Mouse (Mus musculus): ENCODE results near the gene Sall1. TPM values are rescaled to one million over a fixed set of nuclear protein-coding genes. Genes with fewer than 3 reads are reported as not detected.
A peak's percentile ranks its signal among the peaks of the same experiment; 100 is the strongest.

The Sall1 gene
- polyA plus RNA-seq, 2 experiments, result 8.4 to 13.6 TPM

- TF ChIP-seq POLR2A (IDR thresholded peaks at IDR 0.05; ENCODE audit: borderline replicate concordance, extremely low read depth, insufficient read depth, insufficient read length), result no peak
- Histone ChIP-seq H3K4me1 (ENCODE audit: control insufficient read depth, insufficient read depth, low read length) (no peaks in the 10 kb centered on the region), H3K4me3 (replicated peaks; ENCODE audit: low read length) (peak overlapping the region; percentile 68), H3K27me3 (ENCODE audit: control insufficient read depth, insufficient read depth, low read length) (peaks cover 13% of the 10 kb centered on the region; the same call in 1 of the 2 replicates), H3K27ac (replicated peaks; ENCODE audit: low read depth, low read length) (peak overlapping the region; percentile 98), H3K36me3 (ENCODE audit: control insufficient read depth, insufficient read depth, low read length) (no peaks in the 10 kb centered on the region), H3K4me2 (replicated peaks; ENCODE audit: low read depth, low read length, severe bottlenecking) (peak overlapping the region; percentile 79), H3K9ac (ENCODE audit: low read depth, low read length, severe bottlenecking) (peak overlapping the region; percentile 97), H3K9me3 (ENCODE audit: control insufficient read depth, low read length) (no peaks in the 10 kb centered on the region)
- ATAC-seq (ENCODE audit: low FRiP score, low read depth) (no peak), DNase-seq (ENCODE audit: low spot score) (no peak)
- 9% methylated on average over 6 of the region's 6 CpGs for WGBS
Observed at GRCm38 (mm10) chr8:89039890-89040289, 4.1 kb downstream of the Sall1 start.

DNA sequence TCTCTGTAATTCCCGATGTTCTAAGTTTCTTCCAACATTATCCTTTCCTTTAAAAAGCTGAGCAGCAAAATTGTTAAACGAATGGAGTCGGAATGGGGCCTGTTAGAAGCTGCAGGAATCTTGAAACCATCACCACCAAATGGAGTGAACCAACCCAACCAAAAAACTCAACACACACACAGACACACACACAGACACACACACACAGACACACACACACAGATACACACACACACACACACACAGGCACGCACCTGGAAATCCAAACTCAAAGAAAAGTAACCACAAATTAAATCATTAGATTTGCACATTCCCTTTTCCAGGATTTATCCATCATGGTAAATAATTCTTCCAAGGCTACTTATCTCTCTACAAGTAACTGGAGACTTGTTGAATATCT, 5.0 kb downstream of the Sall1 start:
- no peak for DNase-seq (ENCODE audit: low spot score)
- TF ChIP-seq POLR2A (IDR thresholded peaks at IDR 0.05; ENCODE audit: borderline replicate concordance, extremely low read depth, insufficient read depth, insufficient read length), result no peak
- Histone ChIP-seq H3K27ac (replicated peaks; ENCODE audit: low read depth, low read length) (no peak overlapping the region), H3K36me3 (ENCODE audit: control insufficient read depth, insufficient read depth, low read length) (no peaks in the 10 kb centered on the region), H3K4me2 (replicated peaks; ENCODE audit: low read depth, low read length, severe bottlenecking) (peak overlapping the region; percentile 79), H3K4me3 (replicated peaks; ENCODE audit: low read length) (peak overlapping the region; percentile 68), H3K4me1 (ENCODE audit: control insufficient read depth, insufficient read depth, low read length) (no peaks in the 10 kb centered on the region), H3K9ac (ENCODE audit: low read depth, low read length, severe bottlenecking) (peak overlapping the region; percentile 97; the same call in 1 of the 2 replicates), H3K9me3 (ENCODE audit: control insufficient read depth, low read length) (no peaks in the 10 kb centered on the region), H3K27me3 (ENCODE audit: control insufficient read depth, insufficient read depth, low read length) (peaks cover 13% of the 10 kb centered on the region; the same call in 1 of the 2 replicates)
- no peak for ATAC-seq (ENCODE audit: low FRiP score, low read depth)
- WGBS, result 39% methylated on average over 4 of the region's 4 CpGs

DNA sequence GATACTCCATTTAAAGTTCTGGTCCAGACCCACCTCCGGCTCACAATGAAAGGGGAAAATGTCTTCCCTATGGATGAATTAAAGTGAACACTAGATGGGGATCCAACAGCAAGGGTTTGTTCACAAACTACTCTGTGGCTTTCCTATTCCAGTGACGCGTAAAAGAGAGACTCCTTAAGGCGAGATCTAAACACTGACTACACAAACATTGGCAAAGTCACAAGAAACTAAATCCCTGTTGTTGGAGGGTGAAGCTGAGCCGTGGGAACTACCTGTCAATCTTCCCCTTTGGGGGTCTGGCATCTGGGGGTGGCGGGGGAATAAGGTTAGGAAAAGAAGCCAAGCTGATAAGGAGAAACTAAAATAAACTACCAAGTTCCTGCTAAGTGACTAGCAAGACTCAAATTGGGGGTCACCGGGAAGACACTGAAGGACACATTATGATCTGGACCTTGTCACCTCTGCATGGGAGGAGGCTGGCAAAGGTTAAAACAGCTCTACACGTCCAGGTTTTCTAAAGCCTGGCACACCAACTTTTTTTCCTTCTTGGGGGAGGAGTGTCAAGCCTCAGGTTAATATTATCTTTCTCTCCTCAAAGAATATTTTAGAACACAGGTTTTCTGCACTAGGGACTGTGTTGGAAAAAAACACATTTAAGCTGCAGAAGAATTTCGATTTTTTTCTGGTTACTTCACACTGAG, 6.3 kb downstream of the Sall1 start:
- no peaks in the 10 kb centered on the region for H3K4me1 ChIP-seq (ENCODE audit: control insufficient read depth, insufficient read depth, low read length)
- 21% methylated on average over 9 of the region's 9 CpGs for WGBS
- peak overlapping the region; percentile 79 for H3K4me2 ChIP-seq (replicated peaks; ENCODE audit: low read depth, low read length, severe bottlenecking)
- peaks cover 13% of the 10 kb centered on the region; the same call in 1 of the 2 replicates for H3K27me3 ChIP-seq (ENCODE audit: control insufficient read depth, insufficient read depth, low read length)
- no peak for ATAC-seq (ENCODE audit: low FRiP score, low read depth)
- H3K9ac ChIP-seq (ENCODE audit: low read depth, low read length, severe bottlenecking), result peak overlapping the region; percentile 97
- no peaks in the 10 kb centered on the region for H3K9me3 ChIP-seq (ENCODE audit: control insufficient read depth, low read length)
- no peak for DNase-seq (ENCODE audit: low spot score)
- no peak for TF ChIP-seq POLR2A (IDR thresholded peaks at IDR 0.05; ENCODE audit: borderline replicate concordance, extremely low read depth, insufficient read depth, insufficient read length)
- peak overlapping the region; percentile 68 for H3K4me3 ChIP-seq (replicated peaks; ENCODE audit: low read length)
- H3K27ac ChIP-seq (replicated peaks; ENCODE audit: low read depth, low read length), result peak overlapping the region; percentile 55; the same call in 1 of the 2 replicates
- H3K36me3 ChIP-seq (ENCODE audit: control insufficient read depth, insufficient read depth, low read length), result peaks cover 5% of the 10 kb centered on the region; the same call in 1 of the 2 replicates

DNA sequence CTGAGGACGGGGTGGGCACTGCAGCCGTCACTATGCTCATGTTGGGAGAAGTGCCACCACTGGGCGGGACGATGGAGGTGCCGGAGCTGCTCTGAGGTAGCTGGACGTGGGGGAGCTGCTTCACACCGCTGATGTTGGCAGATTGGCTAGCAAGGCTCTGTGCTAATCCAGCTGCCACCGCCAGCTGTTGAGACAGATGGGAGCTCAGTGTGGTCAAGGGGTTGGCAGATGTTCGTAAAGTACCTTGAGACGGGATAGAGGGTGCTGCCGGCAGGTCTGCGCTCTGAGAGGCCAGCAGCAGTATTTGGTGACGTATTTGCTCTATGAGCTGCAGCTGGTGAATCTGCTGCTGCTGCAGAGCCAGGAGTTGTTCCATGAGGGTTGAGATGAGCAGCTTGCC, 11.6 kb downstream of the Sall1 start:
- ATAC-seq (ENCODE audit: low FRiP score, low read depth) (no peak), DNase-seq (ENCODE audit: low spot score) (no peak)
- H3K4me1 ChIP-seq (ENCODE audit: control insufficient read depth, insufficient read depth, low read length), result peaks cover 7% of the 10 kb centered on the region; the same call in 1 of the 2 replicates
- H3K9me3 ChIP-seq (ENCODE audit: control insufficient read depth, low read length), result no peaks in the 10 kb centered on the region
- no peak overlapping the region for H3K9ac ChIP-seq (ENCODE audit: low read depth, low read length, severe bottlenecking)
- H3K27me3 ChIP-seq (ENCODE audit: control insufficient read depth, insufficient read depth, low read length), result 0 out of 2 replicates have a peak, but pooled peaks cover under 1% of the 10 kb centered on the region
- no peak overlapping the region for H3K4me3 ChIP-seq (replicated peaks; ENCODE audit: low read length)
- no peak overlapping the region for H3K4me2 ChIP-seq (replicated peaks; ENCODE audit: low read depth, low read length, severe bottlenecking)
- WGBS, result 68% methylated on average over 13 of the region's 13 CpGs
- H3K27ac ChIP-seq (replicated peaks; ENCODE audit: low read depth, low read length), result no peak overlapping the region
- peaks cover 47% of the 10 kb centered on the region for H3K36me3 ChIP-seq (ENCODE audit: control insufficient read depth, insufficient read depth, low read length)
- TF ChIP-seq POLR2A (IDR thresholded peaks at IDR 0.05; ENCODE audit: borderline replicate concordance, extremely low read depth, insufficient read depth, insufficient read length), result no peak

DNA sequence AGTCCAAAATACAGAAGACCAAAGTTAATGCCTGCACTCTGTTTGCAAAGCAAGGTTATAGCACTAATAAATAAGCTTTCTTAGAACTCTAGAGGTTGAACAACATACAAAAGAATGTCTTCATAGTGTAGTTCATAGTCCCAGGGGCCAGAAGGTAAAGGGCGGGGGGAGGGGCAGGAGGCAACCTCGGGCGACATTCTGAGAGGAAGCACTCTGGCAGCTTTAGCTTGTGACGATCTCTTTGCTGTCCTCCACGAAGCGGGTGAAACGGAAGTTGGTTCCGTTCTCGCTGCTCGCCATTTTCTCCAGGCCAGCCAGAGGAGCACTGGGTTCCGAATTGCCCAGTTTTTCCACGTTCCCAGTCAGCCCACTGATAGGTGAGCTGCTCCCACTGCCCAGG, 15.8 kb downstream of the Sall1 start:
- Histone ChIP-seq H3K36me3 (ENCODE audit: control insufficient read depth, insufficient read depth, low read length) (peaks cover 45% of the 10 kb centered on the region), H3K9me3 (ENCODE audit: control insufficient read depth, low read length) (no peaks in the 10 kb centered on the region), H3K4me3 (replicated peaks; ENCODE audit: low read length) (no peak overlapping the region), H3K9ac (ENCODE audit: low read depth, low read length, severe bottlenecking) (no peak overlapping the region), H3K27ac (replicated peaks; ENCODE audit: low read depth, low read length) (no peak overlapping the region), H3K4me2 (replicated peaks; ENCODE audit: low read depth, low read length, severe bottlenecking) (no peak overlapping the region), H3K4me1 (ENCODE audit: control insufficient read depth, insufficient read depth, low read length) (peaks cover 21% of the 10 kb centered on the region), H3K27me3 (ENCODE audit: control insufficient read depth, insufficient read depth, low read length) (peaks cover 5% of the 10 kb centered on the region; the same call in 1 of the 2 replicates)
- ATAC-seq (ENCODE audit: low FRiP score, low read depth) (no peak), DNase-seq (ENCODE audit: low spot score) (no peak)
- TF ChIP-seq POLR2A (IDR thresholded peaks at IDR 0.05; ENCODE audit: borderline replicate concordance, extremely low read depth, insufficient read depth, insufficient read length), result no peak
- WGBS, result 38% methylated on average over 12 of the region's 12 CpGs

Data from limb, embryonic 14.5 days (tissue).